In the genomic region with DNA sequence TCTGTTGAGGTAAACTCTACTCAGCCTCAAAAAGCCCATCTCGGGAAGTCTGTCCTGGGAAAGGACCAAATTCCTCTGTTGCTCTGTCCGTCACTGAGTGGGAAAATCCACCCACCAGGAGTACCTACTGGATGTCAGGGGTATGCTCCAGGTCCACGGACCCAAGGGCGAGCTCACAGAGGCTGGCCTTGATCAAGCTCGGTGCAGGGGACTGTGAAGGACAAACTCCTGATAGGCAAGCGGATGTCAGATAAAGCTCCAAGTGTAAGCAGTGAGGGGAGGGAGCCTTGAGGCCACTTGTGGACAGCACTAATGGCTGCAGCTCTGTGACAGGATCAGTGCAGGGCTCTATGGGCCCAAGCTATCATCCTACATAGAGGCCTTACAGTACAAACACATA, we compare ENCODE assay signal across 14 mouse cellular contexts. TPM values are rescaled to one million over a fixed set of nuclear protein-coding genes. Genes with fewer than 3 reads are reported as not detected.
DNase-seq lines count a peak whose midpoint lies in the region; ATAC-seq and TF ChIP-seq lines count a peak whose summit lies in the region.
"Had no signal": no experiment of that assay in that cellular context is flagged by ENCODE, and none has a peak within 500 bp of the region (broad histone marks: within the 10 kb centered on the region; RNA-seq: fewer than 3 reads in every experiment).

No protein-coding gene starts in this region.

- no peaks in the 10 kb centered on the region for H3K9me3 ChIP-seq in forebrain, embryonic 14.5 days (replicated peaks; ENCODE audit: control insufficient read depth, low read length)
- H3K9me3 ChIP-seq in forebrain, embryonic 12.5 days = no peaks in the 10 kb centered on the region
- H3K9me3 ChIP-seq in hindbrain, embryonic 13.5 days = no peaks in the 10 kb centered on the region
- no peaks in the 10 kb centered on the region for H3K9me3 ChIP-seq in hindbrain, postnatal 0 days (ENCODE audit: low read length)
- H3K9me3 ChIP-seq in embryonic facial prominence, embryonic 14.5 days (ENCODE audit: control insufficient read depth, low read length) = no peaks in the 10 kb centered on the region
- no peaks in the 10 kb centered on the region for H3K9me3 ChIP-seq in limb, embryonic 15.5 days

- no peak for TF ChIP-seq CTCF in hindbrain, postnatal 0 days (IDR thresholded peaks at IDR 0.05; ENCODE audit: low read depth)

- peak overlapping the region; percentile 44; the same call in 1 of the 2 replicates for H3K27ac ChIP-seq in forebrain, embryonic 14.5 days (ENCODE audit: low read depth, low read length)
- H3K27ac ChIP-seq in forebrain, embryonic 12.5 days = no peak overlapping the region; the same call in 1 of the 2 replicates
- peak overlapping the region; percentile 76 for H3K27ac ChIP-seq in hindbrain, embryonic 13.5 days
- H3K27ac ChIP-seq in hindbrain, postnatal 0 days = no peak overlapping the region
- 0 out of 2 replicates have a peak overlapping the region, but pooled peaks have one; percentile 13 for H3K27ac ChIP-seq in embryonic facial prominence, embryonic 14.5 days (replicated peaks; ENCODE audit: low read depth, low read length)
- H3K27ac ChIP-seq in limb, embryonic 15.5 days = peak overlapping the region; percentile 67

- H3K4me3 ChIP-seq in forebrain, embryonic 14.5 days (ENCODE audit: low read depth, low read length) = no peak overlapping the region
- no peak overlapping the region for H3K4me3 ChIP-seq in forebrain, embryonic 12.5 days (replicated peaks)
- no peak overlapping the region for H3K4me3 ChIP-seq in hindbrain, embryonic 13.5 days
- H3K4me3 ChIP-seq in hindbrain, postnatal 0 days (ENCODE audit: low read length) = no peak overlapping the region
- H3K4me3 ChIP-seq in embryonic facial prominence, embryonic 14.5 days (ENCODE audit: low read depth, low read length) = no peak overlapping the region
- H3K4me3 ChIP-seq in limb, embryonic 15.5 days = no peak overlapping the region

- peak overlapping the region; percentile 32; the same call in 1 of the 2 replicates for H3K9ac ChIP-seq in forebrain, embryonic 14.5 days (ENCODE audit: low read length)
- H3K9ac ChIP-seq in forebrain, embryonic 12.5 days = no peak overlapping the region
- H3K9ac ChIP-seq in hindbrain, embryonic 13.5 days = no peak overlapping the region; the same call in 1 of the 2 replicates
- no peak overlapping the region for H3K9ac ChIP-seq in hindbrain, postnatal 0 days (replicated peaks; ENCODE audit: low read length)
- H3K9ac ChIP-seq in embryonic facial prominence, embryonic 14.5 days (ENCODE audit: low read depth, low read length) = no peak overlapping the region
- no peak overlapping the region for H3K9ac ChIP-seq in limb, embryonic 15.5 days

- H3K27me3 ChIP-seq in forebrain, embryonic 14.5 days (replicated peaks; ENCODE audit: control insufficient read depth, insufficient read depth, low read length) = peaks cover 10% of the 10 kb centered on the region; the same call in 1 of the 2 replicates
- peaks cover 71% of the 10 kb centered on the region for H3K27me3 ChIP-seq in forebrain, embryonic 12.5 days
- H3K27me3 ChIP-seq in hindbrain, embryonic 13.5 days = no peaks in the 10 kb centered on the region
- H3K27me3 ChIP-seq in hindbrain, postnatal 0 days (ENCODE audit: insufficient read depth, low read length) = no peaks in the 10 kb centered on the region
- no peaks in the 10 kb centered on the region for H3K27me3 ChIP-seq in embryonic facial prominence, embryonic 14.5 days (replicated peaks; ENCODE audit: control insufficient read depth, insufficient read depth, low read length)
- no peaks in the 10 kb centered on the region for H3K27me3 ChIP-seq in limb, embryonic 15.5 days

- 82% methylated on average over 6 of the region's 6 CpGs for WGBS in forebrain, embryonic 14.5 days
- WGBS in forebrain, embryonic 12.5 days = 80% methylated on average over 6 of the region's 6 CpGs
- WGBS in hindbrain, embryonic 13.5 days = 80% methylated on average over 6 of the region's 6 CpGs
- 81% methylated on average over 6 of the region's 6 CpGs for WGBS in hindbrain, postnatal 0 days
- 80% methylated on average over 6 of the region's 6 CpGs for WGBS in embryonic facial prominence, embryonic 14.5 days
- 77% methylated on average over 6 of the region's 6 CpGs for WGBS in limb, embryonic 15.5 days

- H3K4me1 ChIP-seq in forebrain, embryonic 14.5 days (ENCODE audit: control insufficient read depth, insufficient read depth, low read length) = peaks cover 49% of the 10 kb centered on the region
- peaks cover 75% of the 10 kb centered on the region for H3K4me1 ChIP-seq in forebrain, embryonic 12.5 days
- peaks cover 78% of the 10 kb centered on the region for H3K4me1 ChIP-seq in hindbrain, embryonic 13.5 days (replicated peaks)
- H3K4me1 ChIP-seq in hindbrain, postnatal 0 days (ENCODE audit: insufficient read depth, low read length) = peaks cover 45% of the 10 kb centered on the region
- H3K4me1 ChIP-seq in embryonic facial prominence, embryonic 14.5 days (ENCODE audit: control insufficient read depth, insufficient read depth, low read length) = peaks cover 42% of the 10 kb centered on the region
- peaks cover 73% of the 10 kb centered on the region for H3K4me1 ChIP-seq in limb, embryonic 15.5 days

- no peak for ATAC-seq in forebrain, embryonic 14.5 days
- no peak for ATAC-seq in forebrain, embryonic 12.5 days (ENCODE audit: low FRiP score)
- no peak for ATAC-seq in hindbrain, embryonic 13.5 days (ENCODE audit: low FRiP score)
- ATAC-seq in hindbrain, postnatal 0 days = no peak
- ATAC-seq in embryonic facial prominence, embryonic 14.5 days (ENCODE audit: low read depth) = no peak
- ATAC-seq in limb, embryonic 15.5 days (ENCODE audit: insufficient number of reproducible peaks, low FRiP score, low TSS enrichment, low read depth) = no peak

- DNase-seq in forebrain, embryonic 14.5 days (ENCODE audit: low spot score) = no peak
- no peak for DNase-seq in hindbrain, postnatal 0 days (ENCODE audit: low spot score)
- no peak for DNase-seq in embryonic facial prominence, embryonic 14.5 days (ENCODE audit: low spot score)
- DNase-seq in layer of hippocampus, postnatal 14 days (ENCODE audit: low spot score in 2 of 2) = no peak
- no peak for DNase-seq in frontal cortex, postnatal 10 days (ENCODE audit: low spot score in 2 of 2)
- DNase-seq: kidney, adult 11 months; lung, adult 18-20 months had no signal

- no peak overlapping the region for H3K4me2 ChIP-seq in forebrain, embryonic 14.5 days (ENCODE audit: low read length)
- H3K4me2 ChIP-seq in forebrain, embryonic 12.5 days = no peak overlapping the region
- H3K4me2 ChIP-seq in hindbrain, embryonic 13.5 days = no peak overlapping the region
- no peak overlapping the region for H3K4me2 ChIP-seq in hindbrain, postnatal 0 days (ENCODE audit: low read depth, low read length)
- H3K4me2 ChIP-seq in embryonic facial prominence, embryonic 14.5 days (ENCODE audit: low read depth, low read length) = no peak overlapping the region
- no peak overlapping the region for H3K4me2 ChIP-seq in limb, embryonic 15.5 days

- H3K36me3 ChIP-seq in forebrain, embryonic 14.5 days (ENCODE audit: control insufficient read depth, insufficient read depth, low read length) = no peaks in the 10 kb centered on the region
- H3K36me3 ChIP-seq in forebrain, embryonic 12.5 days (replicated peaks) = no peaks in the 10 kb centered on the region
- H3K36me3 ChIP-seq in hindbrain, embryonic 13.5 days = no peaks in the 10 kb centered on the region
- no peaks in the 10 kb centered on the region for H3K36me3 ChIP-seq in hindbrain, postnatal 0 days (ENCODE audit: insufficient read depth, low read length)
- no peaks in the 10 kb centered on the region for H3K36me3 ChIP-seq in embryonic facial prominence, embryonic 14.5 days (ENCODE audit: control insufficient read depth, insufficient read depth, low read length)
- no peaks in the 10 kb centered on the region for H3K36me3 ChIP-seq in limb, embryonic 15.5 days

RNA-seq across cellular contexts. Expression of gene Cacna1h, which starts 23.4 kb away (rescaled TPM):
- 5.5 and 11.0 TPM in 2 replicates for polyA plus RNA-seq in forebrain, embryonic 14.5 days (2014; fragmentation: Nextera tagmentation; extraction: Ambion mirVana)
- polyA plus RNA-seq in forebrain, embryonic 12.5 days (2016; fragmentation: Nextera tagmentation; extraction: Ambion mirVana) = 7.8 and 7.9 TPM in 2 replicates
- 9.7 and 10.2 TPM in 2 replicates for polyA plus RNA-seq in hindbrain, embryonic 13.5 days (2015; fragmentation: Nextera tagmentation; extraction: Ambion mirVana)
- total RNA-seq in hindbrain, postnatal 0 days (2014; rRNA removed) = 82.1 and 111 TPM in 2 replicates
- 4.8 and 5.7 TPM in 2 replicates for polyA plus RNA-seq in hindbrain, postnatal 0 days (2015; fragmentation: Nextera tagmentation; extraction: Ambion mirVana)
- 4.9 and 5.2 TPM in 2 replicates for polyA plus RNA-seq in embryonic facial prominence, embryonic 14.5 days (2014; fragmentation: Nextera tagmentation; extraction: Ambion mirVana)
- 3.8 and 4.8 TPM in 2 replicates for polyA plus RNA-seq in limb, embryonic 15.5 days (2015; fragmentation: Nextera tagmentation; extraction: Ambion mirVana)
- 10 to 100 TPM; 80.9 to 98.4 TPM for total RNA-seq in layer of hippocampus, postnatal 14 days (2021)

RNA-seq across cellular contexts. Expression of gene Tpsg1, which starts 41.1 kb away (rescaled TPM):
- 0.48 and 1.1 TPM in 2 replicates for polyA plus RNA-seq in forebrain, embryonic 14.5 days (2014; fragmentation: Nextera tagmentation; extraction: Ambion mirVana)
- polyA plus RNA-seq in forebrain, embryonic 12.5 days (2016; fragmentation: Nextera tagmentation; extraction: Ambion mirVana) = 0.29 and 0.45 TPM in 2 replicates
- polyA plus RNA-seq in hindbrain, embryonic 13.5 days (2015; fragmentation: Nextera tagmentation; extraction: Ambion mirVana) = 0.85 and 0.90 TPM in 2 replicates
- 0.21 TPM in 1 of 2 replicates, not detected in the other for total RNA-seq in hindbrain, postnatal 0 days (2014; rRNA removed)
- polyA plus RNA-seq in hindbrain, postnatal 0 days (2015; fragmentation: Nextera tagmentation; extraction: Ambion mirVana) = 0.65 and 1.5 TPM in 2 replicates
- polyA plus RNA-seq in embryonic facial prominence, embryonic 14.5 days (2014; fragmentation: Nextera tagmentation; extraction: Ambion mirVana) = 8.0 and 9.5 TPM in 2 replicates
- polyA plus RNA-seq in limb, embryonic 15.5 days (2015; fragmentation: Nextera tagmentation; extraction: Ambion mirVana) = 14.4 and 16.6 TPM in 2 replicates
- not detected for total RNA-seq in layer of hippocampus, postnatal 14 days (2021)
- total RNA-seq: left cerebral cortex, postnatal 10 days; megakaryocyte progenitor cell, adult 5-6 weeks had no signal

RNA-seq across cellular contexts. Expression of gene Tpsb2, which starts 44.1 kb away (rescaled TPM):
- polyA plus RNA-seq in forebrain, embryonic 14.5 days (2014; fragmentation: Nextera tagmentation; extraction: Ambion mirVana) = 0.25 TPM in 1 of 2 replicates, not detected in the other
- not detected in 2 replicates for polyA plus RNA-seq in forebrain, embryonic 12.5 days (2016; fragmentation: Nextera tagmentation; extraction: Ambion mirVana)
- polyA plus RNA-seq in hindbrain, embryonic 13.5 days (2015; fragmentation: Nextera tagmentation; extraction: Ambion mirVana) = 0.14 TPM in 1 of 2 replicates, not detected in the other
- total RNA-seq in hindbrain, postnatal 0 days (2014; rRNA removed) = 0.21 TPM in 1 of 2 replicates, not detected in the other
- polyA plus RNA-seq in hindbrain, postnatal 0 days (2015; fragmentation: Nextera tagmentation; extraction: Ambion mirVana) = 0.72 and 1.8 TPM in 2 replicates
- 47.8 and 101 TPM in 2 replicates for polyA plus RNA-seq in embryonic facial prominence, embryonic 14.5 days (2014; fragmentation: Nextera tagmentation; extraction: Ambion mirVana)
- 209 and 239 TPM in 2 replicates for polyA plus RNA-seq in limb, embryonic 15.5 days (2015; fragmentation: Nextera tagmentation; extraction: Ambion mirVana)
- 1 to 10 TPM in 1 of 2 experiments, under 1 TPM in 1; 0.36 to 1.8 TPM for total RNA-seq in layer of hippocampus, postnatal 14 days (2021)
- total RNA-seq: megakaryocyte progenitor cell, adult 5-6 weeks had no signal
- polyA plus RNA-seq: neural tube, embryonic 11.5 days had no signal

RNA-seq across cellular contexts. Expression of gene Tekt4, which starts 44.2 kb away (rescaled TPM):
- polyA plus RNA-seq in forebrain, embryonic 14.5 days (2014; fragmentation: Nextera tagmentation; extraction: Ambion mirVana) = 1.2 and 1.4 TPM in 2 replicates
- 0.19 and 0.31 TPM in 2 replicates for polyA plus RNA-seq in forebrain, embryonic 12.5 days (2016; fragmentation: Nextera tagmentation; extraction: Ambion mirVana)
- 1.1 and 2.0 TPM in 2 replicates for polyA plus RNA-seq in hindbrain, embryonic 13.5 days (2015; fragmentation: Nextera tagmentation; extraction: Ambion mirVana)
- 5.7 and 7.4 TPM in 2 replicates for total RNA-seq in hindbrain, postnatal 0 days (2014; rRNA removed)
- polyA plus RNA-seq in hindbrain, postnatal 0 days (2015; fragmentation: Nextera tagmentation; extraction: Ambion mirVana) = 2.3 and 3.2 TPM in 2 replicates
- polyA plus RNA-seq in embryonic facial prominence, embryonic 14.5 days (2014; fragmentation: Nextera tagmentation; extraction: Ambion mirVana) = 0.22 and 3.0 TPM in 2 replicates
- not detected in 2 replicates for polyA plus RNA-seq in limb, embryonic 15.5 days (2015; fragmentation: Nextera tagmentation; extraction: Ambion mirVana)
- total RNA-seq in layer of hippocampus, postnatal 14 days (2021) = 1 to 10 TPM; 3.3 to 4.6 TPM
- total RNA-seq: gastrocnemius, postnatal 4 days; megakaryocyte progenitor cell, adult 5-6 weeks had no signal

Comparison
In these comparisons a context has a peak if more than half of its experiments do, and no peak if none do; other contexts are left out.
1. H3K27ac ChIP-seq: peak in forebrain, embryonic 14.5 days (single experiment), hindbrain, embryonic 13.5 days (single experiment), embryonic facial prominence, embryonic 14.5 days (single experiment) and limb, embryonic 15.5 days (single experiment); none in forebrain, embryonic 12.5 days (single experiment) and hindbrain, postnatal 0 days (single experiment).
2. RNA of gene Tpsb2, which starts 44.1 kb away (polyA plus RNA-seq): 209 to 239 TPM in limb, embryonic 15.5 days and 47.8 to 101 TPM in embryonic facial prominence, embryonic 14.5 days; 0.72 to 1.8 TPM in hindbrain, postnatal 0 days, 0.25 TPM in forebrain, embryonic 14.5 days, 0.14 TPM in hindbrain, embryonic 13.5 days and not detected in forebrain, embryonic 12.5 days; every median in the first group is over 10 times any median in the second.